Mouse (Mus musculus): ENCODE results near the gene F7.

DNA sequence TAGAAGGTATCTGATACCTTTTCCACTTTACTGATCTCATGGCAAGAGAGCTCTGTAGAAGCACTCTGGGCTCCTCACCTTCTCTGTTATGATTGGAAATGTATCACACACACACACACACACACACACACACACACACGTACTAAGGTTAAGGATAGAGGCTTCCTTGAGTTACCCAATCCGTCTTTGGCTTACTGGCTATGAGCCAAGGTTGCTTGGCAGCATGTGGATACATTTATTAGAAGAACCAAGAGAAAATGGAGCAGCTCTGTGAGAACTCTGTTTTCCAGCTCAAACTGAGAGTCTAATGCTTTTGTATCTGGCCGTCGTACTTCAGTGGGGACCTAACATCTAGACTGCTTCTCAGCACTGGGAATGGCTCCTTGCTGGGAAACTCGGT, 30.4 kb upstream of the F7 start:
- TF ChIP-seq CTCF (IDR thresholded peaks at IDR 0.05; ENCODE audit: control insufficient read depth, insufficient read depth, insufficient replicate concordance, low read depth, low read length) (no peak), POLR2A (IDR thresholded peaks at IDR 0.05; ENCODE audit: control insufficient read depth, low read depth, low read length) (no peak)
